Mouse (Mus musculus) intestine, postnatal 0 days (tissue): Measurements from ENCODE around the gene Tmtc3. TPM values are rescaled to one million over a fixed set of nuclear protein-coding genes. Genes with fewer than 3 reads are reported as not detected.

Source experiments
- ATAC-seq: fragments of 200-750 bp; cut with Nextera tagmentation; 2 replicates; pipeline ENCODE4 v1.8.0; 2017; ENCODE audit warnings: mild to moderate bottlenecking, moderate TSS enrichment, moderate library complexity
- H3K27ac ChIP-seq: fragments of 300-500 bp; sonication (generic); 2 replicates; pipeline ENCODE4 v1.5.1; 2014; ENCODE audit warnings: mild to moderate bottlenecking, low read depth, low read length, moderate library complexity
- H3K27me3 ChIP-seq: fragments of 300-500 bp; sonication (generic); replicated peaks from 2 replicates; pipeline ENCODE4 v1.6.1; 2014; ENCODE audit warnings: low read length, mixed read lengths; ENCODE audit not compliant: control insufficient read depth, insufficient read depth
- H3K36me3 ChIP-seq: fragments of 300-500 bp; sonication (generic); 2 replicates; pipeline ENCODE4 v1.6.1; 2014; ENCODE audit warnings: mild to moderate bottlenecking, moderate library complexity; ENCODE audit not compliant: control insufficient read depth, insufficient read depth
- H3K4me1 ChIP-seq: fragments of 300-500 bp; sonication (generic); replicated peaks from 2 replicates; pipeline ENCODE4 v1.6.1; 2014; ENCODE audit warnings: antibody characterized with exemption, low read length, mixed read lengths; ENCODE audit not compliant: control insufficient read depth, insufficient read depth
- H3K4me2 ChIP-seq: fragments of 300-500 bp; sonication (generic); replicated peaks from 2 replicates; pipeline ENCODE4 v1.6.1; 2014; ENCODE audit warnings: low read depth, mild to moderate bottlenecking, moderate library complexity
- H3K4me3 ChIP-seq: fragments of 300-500 bp; sonication (generic); 2 replicates; pipeline ENCODE4 v1.5.1; 2014; ENCODE audit warnings: low read depth, low read length
- H3K9ac ChIP-seq: fragments of 300-500 bp; sonication (generic); 2 replicates; pipeline ENCODE4 v1.6.1; 2014; ENCODE audit warnings: mild to moderate bottlenecking, low read depth, low read length
- H3K9me3 ChIP-seq: fragments of 300-500 bp; sonication (generic); 2 replicates; pipeline ENCODE4 v1.6.1; 2016; ENCODE audit warnings: mixed run types; ENCODE audit not compliant: control insufficient read depth
- CTCF ChIP-seq: sonication (generic); IDR thresholded peaks from 2 replicates; pipeline ENCODE4 v1.5.1; 2016; ENCODE audit warnings: low read depth, mild to moderate bottlenecking, control low read depth, antibody characterized with exemption, moderate library complexity
- WGBS: fragments of 180-500 bp; shearing (Covaris S2); extraction: QIAGEN DNeasy Blood & Tissue Kit; methylation state at CpG from one replicate; pipeline ENCODE4 v1.1.7; 2014; 5-methylcytosine and 5-hydroxymethylcytosine counted together
- polyA plus RNA-seq: library from polyadenylated mRNA; unstranded; fragments of >200 nt; fragmentation: Nextera tagmentation; extraction: Ambion mirVana; gene quantifications from 2 replicates; pipeline ENCODE4 v1.2.1, GENCODE M21; 2015

Tmtc3 gene
- 4.5 and 5.9 TPM in 2 replicates for polyA plus RNA-seq

DNA sequence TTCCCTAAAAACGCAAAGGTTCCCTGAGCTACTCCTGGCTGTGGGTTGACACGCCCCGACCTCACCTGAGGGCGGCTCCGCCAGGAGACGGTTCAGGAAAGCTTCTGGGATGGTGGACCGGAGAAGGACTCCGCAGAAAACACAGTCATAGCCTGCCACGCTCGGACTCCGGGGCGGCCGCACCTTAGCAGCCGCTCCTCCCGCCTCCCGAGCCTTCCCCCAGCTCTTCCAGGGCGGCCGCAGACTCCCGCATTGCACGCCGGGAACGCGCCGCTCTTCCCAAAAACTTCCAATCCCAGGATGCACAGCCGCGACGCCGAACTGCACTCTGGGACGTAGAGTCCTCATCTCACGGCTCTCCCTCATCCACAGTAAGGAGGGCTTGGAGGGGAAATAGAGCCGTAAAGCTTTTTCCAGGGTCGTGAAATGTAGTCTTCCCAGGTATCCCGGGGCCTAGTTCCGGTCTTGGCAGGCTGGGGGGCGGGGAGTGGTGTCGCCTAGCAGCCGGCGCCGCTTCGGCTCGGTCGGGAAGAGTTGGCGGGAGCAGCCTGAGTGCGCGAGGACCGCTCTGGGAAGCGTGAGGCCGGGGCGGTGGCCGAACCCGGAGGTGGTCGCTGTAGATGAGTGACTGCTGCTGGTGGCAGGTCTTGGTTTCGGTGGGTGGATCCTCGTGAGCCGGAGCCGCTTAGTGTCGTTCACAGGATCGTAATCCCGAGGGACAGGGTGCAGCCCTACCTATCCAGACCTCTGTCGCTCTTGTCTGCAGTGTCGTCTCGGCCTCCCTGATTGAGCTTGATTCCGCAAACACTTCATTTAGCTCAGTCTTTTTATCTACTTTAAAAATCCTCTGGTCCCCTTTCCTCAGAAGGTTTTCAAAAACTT lies at the start of gene Tmtc3, which contains the start of gene Cep290:
TSS of gene Tmtc3 (minus strand) at position 254 of the 882 bp plus-strand sequence.
TSS of gene Cep290 (plus strand) at position 462 of the 882 bp plus-strand sequence.
- H3K27ac ChIP-seq, result peak within 1 kb of the TSS; percentile 62
- peak; percentile 99 for ATAC-seq
- H3K9ac ChIP-seq, result peak within 1 kb of the TSS; percentile 78
- no peaks in the 10 kb centered on the region for H3K4me1 ChIP-seq
- no peaks in the 10 kb centered on the region for H3K9me3 ChIP-seq
- no peak for TF ChIP-seq CTCF
- H3K27me3 ChIP-seq, result no peaks in the 10 kb centered on the region
- WGBS, result under 1% methylated on average over 63 of the region's 63 CpGs
- H3K36me3 ChIP-seq, result no peaks in the 10 kb centered on the region
- H3K4me2 ChIP-seq, result peak within 1 kb of the TSS; percentile 93
- H3K4me3 ChIP-seq, result peak within 1 kb of the TSS; percentile 87

DNA sequence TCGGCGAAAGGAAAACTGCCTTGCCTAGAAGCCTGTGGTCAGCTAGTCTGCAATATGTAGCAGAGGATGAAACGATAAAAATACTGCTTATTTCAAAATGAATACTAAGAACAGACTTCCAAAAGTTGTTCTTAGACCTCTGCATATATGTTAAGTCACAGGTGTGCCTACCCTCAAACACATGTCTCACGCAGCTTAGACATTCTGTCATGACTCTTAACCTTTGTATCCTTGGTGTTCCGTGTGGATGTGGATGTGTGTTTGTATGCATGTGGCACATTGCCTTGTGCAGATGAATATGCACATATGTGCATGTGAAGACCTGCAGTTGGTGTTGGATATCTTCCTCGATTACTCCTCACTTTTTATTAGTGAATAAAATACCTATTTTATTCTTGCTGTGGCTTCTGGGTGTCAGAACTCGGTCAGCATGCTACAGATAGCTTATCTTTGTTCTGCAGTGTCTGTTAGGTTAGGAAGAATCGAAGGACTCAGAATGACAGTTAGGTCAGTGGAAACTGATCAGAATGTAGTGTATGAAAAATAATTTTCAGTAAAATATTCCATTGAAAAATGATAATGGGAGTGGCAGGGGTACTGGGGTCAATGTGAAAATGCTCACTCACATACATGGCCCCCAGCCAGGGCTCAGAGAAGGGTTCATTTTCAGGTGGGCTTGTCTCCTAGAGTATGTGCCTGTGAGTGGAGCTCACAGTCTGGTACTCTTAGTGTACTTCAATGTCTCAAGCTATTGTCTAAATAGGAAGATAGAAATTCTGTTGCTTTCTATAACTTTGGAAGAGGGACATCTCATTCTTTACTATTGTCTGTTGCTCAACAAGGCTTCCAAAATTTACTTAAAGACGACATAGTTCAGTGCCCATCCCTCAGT lies 37.6 kb upstream of the Tmtc3 start:
- H3K9me3 ChIP-seq, result no peaks in the 10 kb centered on the region
- WGBS, result 89% methylated on average over 9 of the region's 9 CpGs
- H3K4me1 ChIP-seq, result no peaks in the 10 kb centered on the region
- H3K4me2 ChIP-seq, result no peak overlapping the region
- H3K9ac ChIP-seq, result no peak overlapping the region
- ATAC-seq, result no peak
- no peaks in the 10 kb centered on the region for H3K36me3 ChIP-seq
- no peak overlapping the region for H3K27ac ChIP-seq
- H3K27me3 ChIP-seq, result no peaks in the 10 kb centered on the region
- no peak overlapping the region for H3K4me3 ChIP-seq
- no peak for TF ChIP-seq CTCF

- H3K4me2 ChIP-seq, result no peak overlapping the region
- no peaks in the 10 kb centered on the region for H3K27me3 ChIP-seq
- no peak overlapping the region for H3K27ac ChIP-seq
- ATAC-seq, result no peak
- TF ChIP-seq CTCF, result no peak
- H3K4me1 ChIP-seq, result no peaks in the 10 kb centered on the region
- H3K9me3 ChIP-seq, result no peaks in the 10 kb centered on the region
- no peak overlapping the region for H3K4me3 ChIP-seq
- no peaks in the 10 kb centered on the region for H3K36me3 ChIP-seq
- 82% methylated on average over 9 of the region's 9 CpGs for WGBS
- no peak overlapping the region for H3K9ac ChIP-seq
Observed at GRCm38 (mm10) chr10:100522330-100522729, 35.2 kb upstream of the Tmtc3 start.

GRCm38 (mm10) chr10:100521617-100522016 lies 34.5 kb upstream of the Tmtc3 start:
- no peak for ATAC-seq
- no peak overlapping the region for H3K9ac ChIP-seq
- H3K9me3 ChIP-seq, result no peaks in the 10 kb centered on the region
- no peak overlapping the region for H3K4me3 ChIP-seq
- H3K27ac ChIP-seq, result no peak overlapping the region
- no peaks in the 10 kb centered on the region for H3K27me3 ChIP-seq
- no peaks in the 10 kb centered on the region for H3K36me3 ChIP-seq
- no peaks in the 10 kb centered on the region for H3K4me1 ChIP-seq
- no peak overlapping the region for H3K4me2 ChIP-seq
- WGBS, result 74% methylated on average over 4 of the region's 4 CpGs
- TF ChIP-seq CTCF, result no peak

DNA sequence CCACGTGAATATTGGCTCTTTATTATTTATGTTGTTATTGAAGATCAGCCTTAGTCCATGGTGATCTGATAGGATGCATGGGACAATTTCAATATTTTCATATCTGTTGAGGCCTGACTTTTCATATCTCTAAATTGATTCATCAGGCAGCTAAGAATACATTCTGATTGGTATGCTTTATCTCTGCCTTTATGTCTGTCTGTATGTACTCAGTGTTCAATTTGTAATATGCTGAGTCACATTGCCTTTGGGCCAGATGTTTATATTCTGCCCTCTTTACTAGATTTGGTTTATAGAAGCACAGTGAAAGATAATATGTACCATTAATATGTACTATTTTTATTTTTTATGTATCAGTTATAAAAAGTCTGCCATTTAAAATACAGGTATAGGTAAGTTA lies 21.0 kb upstream of the Tmtc3 start:
- no peaks in the 10 kb centered on the region for H3K9me3 ChIP-seq
- H3K36me3 ChIP-seq, result peaks cover 15% of the 10 kb centered on the region
- H3K4me1 ChIP-seq, result no peaks in the 10 kb centered on the region
- no peak for ATAC-seq
- no peak overlapping the region for H3K4me2 ChIP-seq
- H3K9ac ChIP-seq, result no peak overlapping the region
- WGBS, result 88% methylated on average over 1 of the region's 1 CpGs
- H3K27ac ChIP-seq, result no peak overlapping the region
- no peak for TF ChIP-seq CTCF
- no peak overlapping the region for H3K4me3 ChIP-seq
- no peaks in the 10 kb centered on the region for H3K27me3 ChIP-seq

DNA sequence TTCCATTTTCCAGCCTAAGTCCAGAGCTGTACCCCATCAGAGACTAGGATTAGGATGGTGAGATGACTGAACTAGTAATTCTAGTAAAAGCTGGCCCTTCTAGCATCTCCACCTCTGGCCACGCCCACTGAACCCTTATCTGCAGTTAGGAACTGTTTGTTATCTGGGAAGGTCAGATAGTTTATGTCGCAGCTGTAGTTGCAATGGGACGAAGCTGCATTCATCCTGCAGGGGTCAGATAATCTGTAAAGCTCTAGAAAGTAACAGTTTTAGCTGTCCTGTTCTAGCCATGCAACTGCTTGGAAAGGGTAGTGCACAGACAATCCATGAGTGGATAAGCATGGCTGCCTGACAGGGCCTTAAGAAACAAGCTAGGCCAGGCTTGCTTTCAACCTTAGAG lies 11.2 kb upstream of the Tmtc3 start:
- no peak overlapping the region for H3K27ac ChIP-seq
- no peak for TF ChIP-seq CTCF
- H3K9me3 ChIP-seq, result no peaks in the 10 kb centered on the region
- H3K4me1 ChIP-seq, result no peaks in the 10 kb centered on the region
- no peak overlapping the region for H3K4me2 ChIP-seq
- H3K4me3 ChIP-seq, result no peak overlapping the region
- no peak overlapping the region for H3K9ac ChIP-seq
- H3K36me3 ChIP-seq, result peaks cover 11% of the 10 kb centered on the region
- no peaks in the 10 kb centered on the region for H3K27me3 ChIP-seq
- 39% methylated on average over 3 of the region's 3 CpGs for WGBS
- no peak for ATAC-seq
